Mouse (Mus musculus): ENCODE measurements at regions not wholly inside any gene's neighbourhood (a gene's known extent, or its start where the extent isn't known, plus 50 kb on each side); places are given as distances from the start of the nearest gene placed in this dataset.

DNA sequence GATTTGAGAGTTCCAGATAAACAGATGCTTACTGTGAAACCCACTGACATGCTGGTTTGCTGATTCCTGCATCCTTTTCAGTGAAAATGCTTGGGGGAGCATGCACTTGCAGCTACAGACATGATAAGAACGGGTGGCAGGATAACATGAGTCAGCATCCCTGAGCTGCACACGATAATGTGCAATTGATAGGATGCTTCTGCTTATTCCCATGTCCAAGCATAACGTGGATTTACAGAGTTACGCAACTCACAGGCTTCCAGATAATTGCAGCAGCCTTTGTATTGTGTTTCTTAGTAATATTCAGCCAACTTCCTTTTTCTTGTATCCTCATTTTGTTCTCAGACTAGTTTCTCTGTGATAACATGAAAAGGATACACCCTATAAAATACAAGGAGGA is 245.7 kb downstream of the Flrt2 start:
- DNase-seq (ENCODE audit: low spot score, missing footprints) (no peak), ATAC-seq (ENCODE audit: low FRiP score) (no peak)
- H3K27ac ChIP-seq (ENCODE audit: low read depth, low read length) = no peak overlapping the region
- no peak overlapping the region for H3K9ac ChIP-seq (ENCODE audit: low read length)
- no peak overlapping the region for H3K4me3 ChIP-seq (ENCODE audit: low read depth, low read length)
- no peaks in the 10 kb centered on the region for H3K4me1 ChIP-seq (ENCODE audit: control insufficient read depth, insufficient read depth, low read length)
- 92% methylated on average over 4 of the region's 4 CpGs for WGBS
- no peaks in the 10 kb centered on the region for H3K9me3 ChIP-seq (ENCODE audit: control insufficient read depth, low read length)
- H3K4me2 ChIP-seq = no peak overlapping the region
- H3K27me3 ChIP-seq (ENCODE audit: control insufficient read depth, insufficient read depth, low read length) = no peaks in the 10 kb centered on the region
- no peaks in the 10 kb centered on the region for H3K36me3 ChIP-seq (ENCODE audit: control insufficient read depth, insufficient read depth, low read length)

GRCm38 (mm10) chr12:95940465-95941012 is 248.5 kb downstream of the Flrt2 start:
- DNase-seq (ENCODE audit: low spot score, missing footprints) (no peak), ATAC-seq (ENCODE audit: low FRiP score) (no peak)
- 91% methylated on average over 1 of the region's 1 CpGs for WGBS
- Histone ChIP-seq H3K4me1 (ENCODE audit: control insufficient read depth, insufficient read depth, low read length) (no peaks in the 10 kb centered on the region), H3K4me3 (ENCODE audit: low read depth, low read length) (no peak overlapping the region), H3K27ac (ENCODE audit: low read depth, low read length) (no peak overlapping the region), H3K4me2 (no peak overlapping the region), H3K36me3 (ENCODE audit: control insufficient read depth, insufficient read depth, low read length) (no peaks in the 10 kb centered on the region), H3K9me3 (ENCODE audit: control insufficient read depth, low read length) (no peaks in the 10 kb centered on the region), H3K27me3 (ENCODE audit: control insufficient read depth, insufficient read depth, low read length) (no peaks in the 10 kb centered on the region), H3K9ac (ENCODE audit: low read length) (no peak overlapping the region)

DNA sequence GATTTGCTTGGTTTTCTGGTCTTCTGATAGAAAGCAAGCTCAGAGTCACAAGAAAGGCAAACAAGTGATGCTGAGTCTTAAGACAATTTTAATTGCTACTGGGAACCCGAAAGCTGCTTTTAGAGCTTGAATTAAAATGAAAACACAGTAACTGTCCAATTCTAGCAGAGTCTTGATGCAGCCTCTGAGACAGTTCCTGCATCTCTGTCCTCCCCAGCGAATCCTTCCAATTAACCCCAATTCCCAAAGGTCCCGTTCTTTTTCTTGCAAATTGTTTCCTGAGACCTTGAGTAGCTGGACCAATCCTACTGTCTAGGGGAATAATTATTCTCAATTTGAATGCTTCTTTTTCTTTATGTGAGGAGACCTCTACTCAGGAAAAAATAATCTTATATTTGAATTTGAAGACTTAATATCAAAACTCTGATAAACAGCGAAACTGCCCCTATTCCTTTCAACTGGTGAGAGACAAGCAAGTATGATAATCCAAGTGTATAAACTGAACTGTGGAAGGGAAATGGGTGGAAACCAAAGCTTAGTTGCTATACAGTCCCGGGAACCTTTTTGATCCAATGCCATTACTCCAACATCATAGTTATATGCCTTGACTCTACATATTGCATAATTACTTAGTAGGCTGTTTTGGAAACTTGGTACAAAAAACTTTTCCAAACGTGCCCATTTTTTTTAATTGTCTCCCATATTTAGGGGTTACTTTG is 267.9 kb downstream of the Flrt2 start:
- H3K36me3 ChIP-seq (ENCODE audit: control insufficient read depth, insufficient read depth, low read length) = no peaks in the 10 kb centered on the region
- H3K4me1 ChIP-seq (ENCODE audit: control insufficient read depth, insufficient read depth, low read length) = no peaks in the 10 kb centered on the region
- no peaks in the 10 kb centered on the region for H3K9me3 ChIP-seq (ENCODE audit: control insufficient read depth, low read length)
- no peak overlapping the region for H3K4me3 ChIP-seq (ENCODE audit: low read depth, low read length)
- no peak overlapping the region for H3K9ac ChIP-seq (ENCODE audit: low read length)
- H3K27me3 ChIP-seq (ENCODE audit: control insufficient read depth, insufficient read depth, low read length) = no peaks in the 10 kb centered on the region
- H3K27ac ChIP-seq (ENCODE audit: low read depth, low read length) = no peak overlapping the region
- WGBS = 58% methylated on average over 6 of the region's 6 CpGs
- DNase-seq (ENCODE audit: low spot score, missing footprints) (no peak), ATAC-seq (ENCODE audit: low FRiP score) (no peak)
- H3K4me2 ChIP-seq = no peak overlapping the region

DNA sequence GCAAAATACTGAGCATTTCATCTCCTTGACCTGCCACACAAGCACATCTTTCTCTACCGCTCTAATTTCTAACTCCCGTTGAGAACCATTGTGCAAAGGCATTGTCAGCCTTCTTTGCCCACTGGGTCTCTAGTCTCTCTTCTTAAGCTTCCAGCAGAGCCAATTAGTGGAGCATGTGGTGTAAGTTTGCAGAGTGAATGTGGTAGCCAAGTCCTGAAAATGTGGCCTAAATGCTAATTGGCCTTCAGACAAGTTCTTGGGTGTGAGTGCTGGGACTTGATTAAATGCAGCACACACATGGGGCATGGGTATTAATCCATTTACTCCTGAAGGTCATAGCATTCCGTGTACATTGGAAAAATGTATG is 268.5 kb downstream of the Flrt2 start:
- DNase-seq (ENCODE audit: low spot score, missing footprints) = no peak
- 25% methylated on average over 3 of the region's 3 CpGs for WGBS
- no peaks in the 10 kb centered on the region for H3K36me3 ChIP-seq (ENCODE audit: control insufficient read depth, insufficient read depth, low read length)

DNA sequence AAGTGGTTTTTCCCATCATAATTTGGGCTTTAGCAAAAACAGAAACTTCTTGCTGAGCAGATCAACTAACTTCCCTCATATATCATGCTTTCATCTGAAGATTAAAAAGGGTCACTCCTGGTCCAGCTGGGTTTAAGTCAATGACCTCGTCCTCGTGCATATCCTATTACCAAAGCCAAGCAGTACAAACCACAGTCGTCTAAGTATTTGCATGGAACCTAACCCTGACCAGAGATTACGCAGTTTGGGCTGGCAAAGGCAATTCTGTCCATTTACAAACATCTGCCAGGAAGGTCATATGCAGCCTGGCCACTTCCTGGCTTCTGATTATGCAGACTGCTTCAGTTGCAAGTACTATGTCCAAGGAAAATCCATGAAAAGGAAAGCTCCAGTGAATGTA is 270.8 kb downstream of the Flrt2 start:
- no peak for ATAC-seq (ENCODE audit: low FRiP score)
- H3K27me3 ChIP-seq (ENCODE audit: control insufficient read depth, insufficient read depth, low read length) = no peaks in the 10 kb centered on the region
- H3K4me1 ChIP-seq (ENCODE audit: control insufficient read depth, insufficient read depth, low read length) = no peaks in the 10 kb centered on the region
- no peak for DNase-seq (ENCODE audit: low spot score, missing footprints)
- no peak overlapping the region for H3K4me3 ChIP-seq (ENCODE audit: low read depth, low read length)
- 72% methylated on average over 4 of the region's 4 CpGs for WGBS
- no peak overlapping the region for H3K9ac ChIP-seq (ENCODE audit: low read length)
- H3K9me3 ChIP-seq (ENCODE audit: control insufficient read depth, low read length) = no peaks in the 10 kb centered on the region
- H3K4me2 ChIP-seq = no peak overlapping the region
- no peak overlapping the region for H3K27ac ChIP-seq (ENCODE audit: low read depth, low read length)
- no peaks in the 10 kb centered on the region for H3K36me3 ChIP-seq (ENCODE audit: control insufficient read depth, insufficient read depth, low read length)

More for the DNA sequence above, 268.5 kb downstream of the Flrt2 start:
- ATAC-seq (ENCODE audit: low FRiP score) = peak; percentile 27; the same call in 1 of the 2 replicates
- Histone ChIP-seq H3K4me3 (ENCODE audit: low read depth, low read length) (no peak overlapping the region), H3K9ac (ENCODE audit: low read length) (no peak overlapping the region), H3K4me2 (no peak overlapping the region), H3K27ac (ENCODE audit: low read depth, low read length) (no peak overlapping the region), H3K9me3 (ENCODE audit: control insufficient read depth, low read length) (no peaks in the 10 kb centered on the region), H3K4me1 (ENCODE audit: control insufficient read depth, insufficient read depth, low read length) (no peaks in the 10 kb centered on the region), H3K27me3 (ENCODE audit: control insufficient read depth, insufficient read depth, low read length) (no peaks in the 10 kb centered on the region)

GRCm38 (mm10) chr12:95988669-95989288 is 296.8 kb downstream of the Flrt2 start:
- Histone ChIP-seq H3K36me3 (ENCODE audit: control insufficient read depth, insufficient read depth, low read length) (no peaks in the 10 kb centered on the region), H3K4me1 (ENCODE audit: control insufficient read depth, insufficient read depth, low read length) (no peaks in the 10 kb centered on the region), H3K27me3 (ENCODE audit: control insufficient read depth, insufficient read depth, low read length) (no peaks in the 10 kb centered on the region), H3K4me3 (ENCODE audit: low read depth, low read length) (no peak overlapping the region), H3K9ac (ENCODE audit: low read length) (no peak overlapping the region), H3K27ac (ENCODE audit: low read depth, low read length) (no peak overlapping the region), H3K4me2 (no peak overlapping the region), H3K9me3 (ENCODE audit: control insufficient read depth, low read length) (no peaks in the 10 kb centered on the region)
- ATAC-seq (ENCODE audit: low FRiP score) = no peak
- WGBS = 81% methylated on average over 5 of the region's 5 CpGs
- no peak for DNase-seq (ENCODE audit: low spot score, missing footprints)

DNA sequence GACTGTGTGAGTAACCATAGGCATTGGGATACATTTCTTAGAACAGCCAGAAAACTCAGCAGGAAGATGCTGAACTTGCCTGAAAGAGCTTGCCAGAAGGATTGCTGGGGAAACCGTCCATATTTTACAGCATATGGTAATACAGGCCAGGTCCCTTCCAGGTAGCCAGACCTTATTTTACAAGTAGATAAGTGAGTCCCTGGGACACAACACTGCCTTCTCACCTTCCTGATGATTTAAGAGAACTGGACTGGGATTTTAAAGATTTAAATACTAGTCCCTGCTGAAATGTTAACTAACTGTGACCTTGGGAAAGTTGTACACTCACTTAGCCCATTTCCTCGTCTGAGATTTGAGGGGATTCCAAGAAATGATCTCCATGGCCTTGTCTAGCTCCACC is 302.9 kb downstream of the Flrt2 start:
- ATAC-seq (ENCODE audit: low FRiP score) = no peak
- Histone ChIP-seq H3K36me3 (ENCODE audit: control insufficient read depth, insufficient read depth, low read length) (no peaks in the 10 kb centered on the region), H3K4me3 (ENCODE audit: low read depth, low read length) (no peak overlapping the region), H3K4me2 (no peak overlapping the region), H3K9me3 (ENCODE audit: control insufficient read depth, low read length) (no peaks in the 10 kb centered on the region), H3K27me3 (ENCODE audit: control insufficient read depth, insufficient read depth, low read length) (no peaks in the 10 kb centered on the region), H3K9ac (ENCODE audit: low read length) (no peak overlapping the region), H3K4me1 (ENCODE audit: control insufficient read depth, insufficient read depth, low read length) (no peaks in the 10 kb centered on the region), H3K27ac (ENCODE audit: low read depth, low read length) (no peak overlapping the region)
- WGBS = 78% methylated on average over 2 of the region's 2 CpGs
- DNase-seq (ENCODE audit: low spot score, missing footprints) = no peak

DNA sequence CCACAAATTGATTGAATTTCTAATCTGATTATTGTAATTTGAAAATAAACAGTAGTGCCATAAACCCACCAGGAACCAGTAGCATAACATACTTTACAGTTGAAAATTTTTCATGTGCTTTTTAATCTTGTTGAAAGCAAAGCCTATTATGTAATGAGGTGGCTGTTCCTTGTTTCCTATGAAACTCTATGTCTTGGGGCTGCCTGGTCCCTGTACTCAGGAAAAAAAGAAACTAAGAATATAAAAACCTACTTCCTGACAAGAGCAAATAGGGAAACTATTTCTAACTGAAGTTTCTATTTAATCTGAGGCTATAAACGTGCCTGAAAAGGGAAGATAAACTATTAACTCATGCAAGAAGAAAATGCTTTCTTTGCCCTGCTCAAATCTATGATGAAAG is 338.2 kb downstream of the Flrt2 start:
- H3K4me3 ChIP-seq (ENCODE audit: low read depth, low read length) = no peak overlapping the region
- H3K27ac ChIP-seq (ENCODE audit: low read depth, low read length) = no peak overlapping the region
- H3K4me1 ChIP-seq (ENCODE audit: control insufficient read depth, insufficient read depth, low read length) = no peaks in the 10 kb centered on the region
- 65% methylated on average over 1 of the region's 1 CpGs for WGBS
- H3K4me2 ChIP-seq = no peak overlapping the region
- ATAC-seq (ENCODE audit: low FRiP score) (no peak), DNase-seq (ENCODE audit: low spot score, missing footprints) (no peak)
- H3K36me3 ChIP-seq (ENCODE audit: control insufficient read depth, insufficient read depth, low read length) = no peaks in the 10 kb centered on the region
- H3K9ac ChIP-seq (ENCODE audit: low read length) = no peak overlapping the region
- H3K27me3 ChIP-seq (ENCODE audit: control insufficient read depth, insufficient read depth, low read length) = no peaks in the 10 kb centered on the region
- H3K9me3 ChIP-seq (ENCODE audit: control insufficient read depth, low read length) = no peaks in the 10 kb centered on the region

GRCm38 (mm10) chr12:96075365-96075764 is 383.3 kb downstream of the Flrt2 start:
- H3K9ac ChIP-seq (ENCODE audit: low read length) = no peak overlapping the region
- H3K36me3 ChIP-seq (ENCODE audit: control insufficient read depth, insufficient read depth, low read length) = no peaks in the 10 kb centered on the region
- WGBS = 85% methylated on average over 4 of the region's 4 CpGs
- no peaks in the 10 kb centered on the region for H3K9me3 ChIP-seq (ENCODE audit: control insufficient read depth, low read length)
- no peak for ATAC-seq (ENCODE audit: low FRiP score)
- no peaks in the 10 kb centered on the region for H3K27me3 ChIP-seq (ENCODE audit: control insufficient read depth, insufficient read depth, low read length)
- H3K4me3 ChIP-seq (ENCODE audit: low read depth, low read length) = no peak overlapping the region
- H3K4me1 ChIP-seq (ENCODE audit: control insufficient read depth, insufficient read depth, low read length) = no peaks in the 10 kb centered on the region
- DNase-seq (ENCODE audit: low spot score, missing footprints) = no peak
- H3K27ac ChIP-seq (ENCODE audit: low read depth, low read length) = no peak overlapping the region
- H3K4me2 ChIP-seq = no peak overlapping the region
